Mouse (Mus musculus) myocyte (in vitro differentiated cells): ENCODE measurements around the gene Vti1a.

Experiments
- E2F4 ChIP-seq: IDR thresholded peaks from one replicate; pipeline ENCODE4 v1.6.1; 2011; ENCODE audit warnings: mild to moderate bottlenecking, control low read depth, moderate library complexity; ENCODE audit not compliant: insufficient read depth
- POLR2A ChIP-seq: IDR thresholded peaks from one replicate; pipeline ENCODE4 v1.6.1; 2011; ENCODE audit warnings: low read depth, mild to moderate bottlenecking, control low read depth, moderate library complexity; ENCODE audit not compliant: insufficient read length
- POLR2AphosphoS2 ChIP-seq: IDR thresholded peaks from one replicate; pipeline ENCODE4 v1.6.1; 2011; ENCODE audit warnings: low read depth, control low read depth; ENCODE audit not compliant: insufficient read length
- USF1 ChIP-seq: IDR thresholded peaks from one replicate; pipeline ENCODE4 v1.6.1; 2011; ENCODE audit warnings: low read depth, mild to moderate bottlenecking, control low read depth, moderate library complexity

- TF ChIP-seq POLR2AphosphoS2: no peak
- TF ChIP-seq E2F4: no peak
- no peak for TF ChIP-seq POLR2A
- TF ChIP-seq USF1: no peak
These were observed 147.6 kb downstream of the Vti1a start for GRCm38 (mm10) chr19:55463670-55464069.
